Mouse (Mus musculus): ENCODE measurements around the gene Serpinc1.

Gene Serpinc1

DNA sequence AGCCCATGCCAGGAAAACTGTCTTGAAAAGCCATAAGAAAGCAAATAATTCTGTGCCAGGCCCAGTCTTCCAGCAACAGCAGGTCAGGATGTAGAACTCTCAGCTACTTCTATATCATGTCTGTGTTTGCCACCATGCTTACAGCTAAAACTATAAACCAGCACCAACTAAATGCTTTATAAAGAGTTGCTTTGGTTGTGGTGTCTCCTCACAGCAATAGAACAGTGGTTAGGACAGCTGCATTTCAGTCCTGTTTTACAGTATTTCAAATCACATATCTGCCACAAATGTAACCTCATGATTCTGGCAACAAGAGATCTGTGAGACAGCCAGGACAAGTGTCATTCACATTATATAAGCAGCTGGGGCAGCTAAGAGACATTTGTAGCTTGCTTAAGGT is 62.5 kb downstream of the Serpinc1 start:
- in situ Hi-C loops (cut with MboI; ENCODE audit: unreplicated experiment in 2 of 2) = no loop called here

DNA sequence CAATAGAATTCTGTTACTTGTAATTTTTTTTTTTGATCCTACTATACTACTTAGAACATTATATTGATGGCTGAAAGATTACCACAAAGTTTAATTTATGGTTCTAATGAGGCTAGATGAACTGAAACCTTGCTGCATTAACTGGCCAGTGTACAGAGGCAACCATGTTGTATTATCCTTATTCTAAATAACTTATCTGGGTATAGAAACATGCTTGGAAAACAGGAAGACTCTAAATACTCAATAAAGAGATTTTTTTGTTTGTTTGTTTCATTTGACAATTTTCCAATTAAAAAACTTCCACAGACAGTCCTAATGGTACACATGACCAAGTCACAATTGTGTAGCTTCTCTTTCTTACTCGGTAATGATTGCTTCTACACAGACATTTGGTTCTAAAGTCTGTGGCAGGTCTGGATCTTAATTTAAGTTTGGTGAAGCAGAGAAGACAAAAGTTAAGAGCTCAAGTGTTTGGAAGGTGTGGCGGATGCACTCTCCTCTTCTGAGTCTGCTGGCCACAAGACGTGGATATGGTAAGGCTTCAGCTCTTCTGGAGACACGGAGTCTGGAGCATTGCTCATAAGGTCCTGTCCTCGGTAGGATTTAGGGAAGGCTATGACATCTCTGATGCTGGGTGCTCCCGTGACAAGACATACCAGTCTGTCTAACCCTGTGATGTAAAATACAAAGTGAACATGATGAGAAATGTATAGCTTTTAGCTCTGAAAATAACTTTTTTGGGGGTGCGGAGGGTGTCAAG is 63.1 kb downstream of the Serpinc1 start:
- in situ Hi-C loops (cut with MboI; ENCODE audit: unreplicated experiment in 2 of 2) = no loop called here

DNA sequence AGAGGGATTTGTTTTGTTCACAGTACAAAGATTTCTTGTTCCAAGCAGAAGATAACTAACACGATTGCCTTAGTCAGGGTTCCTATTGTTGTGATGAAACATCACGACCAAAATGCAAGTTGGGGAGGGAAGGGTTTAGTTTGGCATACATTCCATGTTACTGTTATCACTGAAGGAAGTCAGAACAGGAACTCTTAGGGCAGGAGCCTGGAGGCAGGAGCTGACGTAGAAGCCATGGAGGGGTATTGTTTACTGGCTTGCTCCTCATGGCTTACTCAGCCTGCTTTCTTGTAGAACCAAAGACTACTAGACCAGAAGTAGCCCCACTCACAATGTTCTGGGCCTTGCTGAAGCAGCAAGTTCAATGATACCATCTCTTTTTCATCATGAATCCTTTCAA is 68.6 kb downstream of the Serpinc1 start:
- in situ Hi-C loops (cut with MboI; ENCODE audit: unreplicated experiment in 2 of 2) = no loop called here
